Mouse (Mus musculus) liver, embryonic 14.5 days (tissue): ENCODE results near the gene Dbh. TPM values are rescaled to one million over a fixed set of nuclear protein-coding genes. Genes with fewer than 3 reads are reported as not detected.

Source experiments
- ATAC-seq: fragments of 200-750 bp; cut with Nextera tagmentation; 2 replicates; pipeline ENCODE4 v1.8.0; 2017; ENCODE audit warnings: moderate number of reproducible peaks, mild to moderate bottlenecking, moderate library complexity; ENCODE audit not compliant: insufficient read depth
- DNase-seq, 3 experiments: peaks; one replicate each; pipeline ENCODE4 v3.0.0-alpha.2; 2012 to 2013; ENCODE audit warnings: low read depth in 3 of 3, low spot score in 3 of 3
- H3K27ac ChIP-seq: fragments of 300-500 bp; sonication (generic); 2 replicates; pipeline ENCODE4 v1.5.1; 2014; ENCODE audit warnings: moderate library complexity, mild to moderate bottlenecking, control low read depth, inconsistent platforms
- H3K27me3 ChIP-seq: fragments of 300-500 bp; sonication (generic); 2 replicates; pipeline ENCODE4 v1.6.1; 2014; ENCODE audit warnings: mild to moderate bottlenecking, low read length, moderate library complexity; ENCODE audit not compliant: control insufficient read depth, insufficient read depth
- H3K36me3 ChIP-seq: fragments of 300-500 bp; sonication (generic); replicated peaks from 2 replicates; pipeline ENCODE4 v1.6.1; 2014; ENCODE audit warnings: low read depth; ENCODE audit not compliant: control insufficient read depth, insufficient read depth
- H3K4me1 ChIP-seq, 2 experiments: fragments of 200-500 bp in 1 of 2; fragments of 300-500 bp in 1 of 2; sonication (generic) in 1 of 2; replicated peaks; 2 replicates each; pipeline ENCODE4 v1.6.1; 2012 to 2014; ENCODE audit warnings: antibody characterized with exemption in 1 of 2, inconsistent platforms in 1 of 2, low read length in 1 of 2; ENCODE audit not compliant: control insufficient read depth in 2 of 2, insufficient read depth in 2 of 2
- H3K4me2 ChIP-seq: fragments of 300-500 bp; sonication (generic); 2 replicates; pipeline ENCODE4 v1.6.1; 2014; ENCODE audit warnings: low read depth, mild to moderate bottlenecking, control low read depth, moderate library complexity
- H3K4me3 ChIP-seq, 2 experiments: fragments of 200-500 bp in 1 of 2; fragments of 300-500 bp in 1 of 2; sonication (generic) in 1 of 2; 2 replicates each; pipeline ENCODE4 v1.5.1; 2012 to 2014; ENCODE audit warnings: low read depth in 2 of 2, low read length in 2 of 2, mild to moderate bottlenecking in 2 of 2, control low read depth in 1 of 2, inconsistent platforms in 1 of 2, moderate library complexity in 1 of 2; ENCODE audit not compliant: insufficient read depth in 1 of 2
- H3K9ac ChIP-seq: fragments of 300-500 bp; sonication (generic); replicated peaks from 2 replicates; pipeline ENCODE4 v1.6.1; 2014; ENCODE audit warnings: mild to moderate bottlenecking, control low read depth, moderate library complexity
- H3K9me3 ChIP-seq: fragments of 300-500 bp; sonication (generic); 2 replicates; pipeline ENCODE4 v1.6.1; 2016; ENCODE audit warnings: low read length, mixed read lengths; ENCODE audit not compliant: control insufficient read depth
- CTCF ChIP-seq: IDR thresholded peaks from 2 replicates; pipeline ENCODE4 v1.5.1; 2016; ENCODE audit warnings: antibody characterized with exemption, low read depth, control low read depth
- EP300 ChIP-seq: IDR thresholded peaks from 2 replicates; pipeline ENCODE4 v1.6.1; 2016; ENCODE audit warnings: antibody characterized with exemption, low read depth
- WGBS: fragments of 180-500 bp; shearing (Covaris S2); extraction: QIAGEN DNeasy Blood & Tissue Kit; methylation state at CpG from one replicate; pipeline ENCODE4 v1.1.7; 2014; ENCODE audit not compliant: insufficient replicate concordance; 5-methylcytosine and 5-hydroxymethylcytosine counted together
- polyA plus RNA-seq, 2 experiments: library from polyadenylated mRNA; depleted of rRNA in 1 of 2; stranded (reverse) in 1 of 2; unstranded in 1 of 2; fragments of >200 nt; fragmentation: Nextera tagmentation in 1 of 2; extraction: Ambion mirVana in 1 of 2; gene quantifications; 2 replicates each; pipeline versions ENCODE4 v1.2.1 to v1.2.3; 2012 to 2014

Gene Dbh
- polyA plus RNA-seq, 2 experiments, result not detected

GRCm38 (mm10) chr2:27189994-27190393 lies 25.0 kb downstream of the Dbh start:
- Histone ChIP-seq H3K9me3 (no peaks in the 10 kb centered on the region), H3K4me1 (no peaks in the 10 kb centered on the region), H3K36me3 (no peaks in the 10 kb centered on the region), H3K27me3 (no peaks in the 10 kb centered on the region), H3K27ac (no peak overlapping the region), H3K4me2 (no peak overlapping the region), H3K9ac (no peak overlapping the region), H3K4me3 (no peak overlapping the region)
- TF ChIP-seq EP300 (no peak), CTCF (no peak)
- DNase-seq, result no peak
- ATAC-seq, result no peak
- WGBS, result 42% methylated on average over 4 of the region's 4 CpGs

GRCm38 (mm10) chr2:27198551-27199246 lies 33.7 kb downstream of the Dbh start:
- Histone ChIP-seq H3K9me3 (no peaks in the 10 kb centered on the region), H3K27ac (no peak overlapping the region), H3K36me3 (no peaks in the 10 kb centered on the region), H3K4me2 (no peak overlapping the region), H3K27me3 (no peaks in the 10 kb centered on the region), H3K4me1 (peaks cover 0 to 6% of the 10 kb centered on the region in 2 experiments; a peak in 2 of 4 replicates), H3K4me3 (no peak overlapping the region), H3K9ac (no peak overlapping the region)
- 29% methylated on average over 5 of the region's 5 CpGs for WGBS
- DNase-seq (no peak), ATAC-seq (no peak)
- TF ChIP-seq CTCF, result no peak
- no peak for TF ChIP-seq EP300

GRCm38 (mm10) chr2:27200586-27200985 lies 35.6 kb downstream of the Dbh start:
- DNase-seq, result no peak
- H3K4me3 ChIP-seq, result no peak overlapping the region
- H3K27me3 ChIP-seq, result no peaks in the 10 kb centered on the region
- whole genome bisulfite sequencing, result 57% methylated on average over 1 of the region's 1 CpGs
- H3K9me3 ChIP-seq, result no peaks in the 10 kb centered on the region
- no peaks in the 10 kb centered on the region for H3K36me3 ChIP-seq
- no peak for ATAC-seq
- H3K4me2 ChIP-seq, result no peak overlapping the region
- peaks cover 0 to 6% of the 10 kb centered on the region in 2 experiments; a peak in 2 of 4 replicates for H3K4me1 ChIP-seq
- H3K27ac ChIP-seq, result no peak overlapping the region
- H3K9ac ChIP-seq, result no peak overlapping the region
- no peak for TF ChIP-seq CTCF
- no peak for TF ChIP-seq EP300

DNA sequence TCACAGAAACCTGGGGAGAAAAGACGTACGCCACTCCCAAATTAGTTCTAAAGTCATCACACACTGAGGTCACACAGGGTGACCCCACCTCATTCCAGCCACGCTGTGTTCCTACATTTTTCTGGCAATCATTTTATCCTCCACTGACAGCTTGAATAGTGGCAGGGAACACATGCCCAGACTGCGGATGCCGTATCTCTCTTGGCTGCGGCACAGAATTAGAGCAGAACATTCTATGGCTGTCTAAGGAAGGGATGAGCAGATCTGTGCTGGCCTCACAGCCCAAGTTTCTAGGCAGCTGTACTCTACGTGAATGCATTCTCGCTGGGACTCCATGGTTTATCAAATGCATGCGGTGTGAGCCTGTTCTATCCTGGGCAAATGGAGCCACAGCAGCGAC lies 40.6 kb downstream of the Dbh start:
- no peak for DNase-seq

DNA sequence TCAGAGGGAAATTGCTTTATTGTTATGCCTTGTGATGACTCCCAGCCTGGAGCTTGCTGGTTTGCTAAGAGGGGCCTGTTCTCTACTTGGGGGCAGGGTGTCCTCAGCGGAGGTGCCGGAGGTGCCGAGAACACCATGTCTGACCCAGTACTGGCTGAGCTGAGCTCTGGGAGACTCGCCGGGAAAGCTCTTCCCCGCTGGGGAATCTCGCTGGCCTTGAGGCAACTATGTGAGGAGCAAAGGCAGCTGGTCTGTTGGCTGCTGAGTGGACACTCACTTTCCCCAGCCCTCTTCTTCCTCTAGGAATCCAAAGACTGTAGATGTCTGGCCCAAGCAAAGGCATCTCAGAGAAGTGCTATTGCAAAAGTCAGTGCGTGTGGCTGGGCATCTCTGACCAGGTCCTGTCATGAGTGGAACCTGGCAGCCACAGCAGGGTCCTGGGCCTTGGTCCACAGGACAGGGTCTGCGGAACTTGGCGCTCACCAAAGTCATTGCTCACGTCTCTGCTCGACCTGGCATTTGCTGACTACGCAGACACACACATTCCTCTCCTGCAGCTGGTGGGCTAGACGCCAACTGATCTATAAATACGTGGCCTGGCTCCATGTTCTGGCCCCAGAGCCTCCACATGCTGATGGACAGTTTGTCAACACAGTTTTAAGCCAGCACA lies 41.2 kb downstream of the Dbh start:
- WGBS, result 66% methylated on average over 15 of the region's 15 CpGs
- Histone ChIP-seq H3K4me3 (no peak overlapping the region), H3K27ac (no peak overlapping the region), H3K27me3 (no peaks in the 10 kb centered on the region), H3K4me2 (no peak overlapping the region), H3K36me3 (no peaks in the 10 kb centered on the region), H3K9me3 (no peaks in the 10 kb centered on the region), H3K4me1 (no peaks in the 10 kb centered on the region), H3K9ac (no peak overlapping the region)
- TF ChIP-seq CTCF (no peak), EP300 (no peak)
- ATAC-seq (no peak), DNase-seq (no peak)

More for the DNA sequence above, 40.6 kb downstream of the Dbh start:
- H3K27ac ChIP-seq, result no peak overlapping the region
- H3K4me3 ChIP-seq, result no peak overlapping the region
- no peaks in the 10 kb centered on the region for H3K9me3 ChIP-seq
- no peaks in the 10 kb centered on the region for H3K4me1 ChIP-seq
- no peak overlapping the region for H3K4me2 ChIP-seq
- no peak for TF ChIP-seq CTCF
- no peak for TF ChIP-seq EP300
- H3K27me3 ChIP-seq, result no peaks in the 10 kb centered on the region
- H3K36me3 ChIP-seq, result no peaks in the 10 kb centered on the region
- ATAC-seq, result no peak
- WGBS, result 78% methylated on average over 10 of the region's 10 CpGs
- H3K9ac ChIP-seq, result no peak overlapping the region
